Mouse (Mus musculus): ENCODE measurements around the gene Lce1f.

DNA sequence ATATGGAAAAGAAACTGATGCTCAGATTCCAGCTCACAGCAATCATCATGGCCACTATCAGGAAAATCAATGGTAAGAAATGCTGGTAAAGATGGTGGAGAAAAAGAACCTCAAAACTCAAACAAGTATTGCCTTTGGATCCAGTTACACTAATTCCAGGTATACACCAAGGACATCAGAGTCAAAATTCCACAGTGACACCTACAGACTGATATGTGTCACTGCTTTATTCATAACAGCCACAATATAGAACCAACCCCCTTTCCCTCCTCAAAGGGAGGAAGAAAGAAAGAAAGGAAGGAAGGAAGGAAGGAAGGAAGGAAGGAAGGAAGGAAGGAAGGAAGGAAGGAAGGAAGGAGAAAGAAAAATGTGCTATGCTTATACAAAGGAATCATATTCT is 5.0 kb downstream of the Lce1f start:
- TF ChIP-seq CTCF (IDR thresholded peaks at IDR 0.05; ENCODE audit: low read depth), result peak; percentile 54
- no peak for TF ChIP-seq EP300 (optimal IDR thresholded peaks at IDR 0.05)

Measured in stomach, postnatal 0 days (tissue).